Mouse (Mus musculus) forebrain, embryonic 12.5 days (tissue): ENCODE data around the gene Vinac1. TPM values are rescaled to one million over a fixed set of nuclear protein-coding genes. Genes with fewer than 3 reads are reported as not detected.

Experiments used
- ATAC-seq: fragments of 200-750 bp; cut with Nextera tagmentation; 2 replicates; pipeline ENCODE4 v1.8.0; 2017; ENCODE audit warnings: moderate TSS enrichment; ENCODE audit not compliant: low FRiP score
- H3K27ac ChIP-seq: fragments of 300-500 bp; sonication (generic); 2 replicates; pipeline ENCODE4 v1.5.1; 2016; ENCODE audit warnings: mild to moderate bottlenecking
- H3K27me3 ChIP-seq: fragments of 300-500 bp; sonication (generic); 2 replicates; pipeline ENCODE4 v1.6.1; 2016; ENCODE audit warnings: mild to moderate bottlenecking
- H3K36me3 ChIP-seq: fragments of 300-500 bp; sonication (generic); replicated peaks from 2 replicates; pipeline ENCODE4 v1.6.1; 2016; ENCODE audit warnings: mild to moderate bottlenecking
- H3K4me1 ChIP-seq: fragments of 300-500 bp; sonication (generic); 2 replicates; pipeline ENCODE4 v1.6.1; 2016
- H3K4me2 ChIP-seq: fragments of 300-500 bp; sonication (generic); 2 replicates; pipeline ENCODE4 v1.6.1; 2016; ENCODE audit warnings: mild to moderate bottlenecking, moderate library complexity
- H3K4me3 ChIP-seq: fragments of 300-500 bp; sonication (generic); replicated peaks from 2 replicates; pipeline ENCODE4 v1.5.1; 2016; ENCODE audit warnings: mild to moderate bottlenecking
- H3K9ac ChIP-seq: fragments of 300-500 bp; sonication (generic); 2 replicates; pipeline ENCODE4 v1.6.1; 2016; ENCODE audit warnings: mild to moderate bottlenecking
- H3K9me3 ChIP-seq: fragments of 300-500 bp; sonication (generic); 2 replicates; pipeline ENCODE4 v1.6.1; 2016
- WGBS: fragments of 180-500 bp; shearing (Covaris S2); methylation state at CpG from one replicate; pipeline ENCODE4 v1.1.7; 2016; 5-methylcytosine and 5-hydroxymethylcytosine counted together
- polyA plus RNA-seq: library from polyadenylated mRNA; unstranded; fragments of >200 nt; fragmentation: Nextera tagmentation; extraction: Ambion mirVana; gene quantifications from 2 replicates; pipeline ENCODE4 v1.2.1, GENCODE M21; 2016

Gene Vinac1
- 0.20 and 0.21 TPM in 2 replicates for polyA plus RNA-seq

DNA sequence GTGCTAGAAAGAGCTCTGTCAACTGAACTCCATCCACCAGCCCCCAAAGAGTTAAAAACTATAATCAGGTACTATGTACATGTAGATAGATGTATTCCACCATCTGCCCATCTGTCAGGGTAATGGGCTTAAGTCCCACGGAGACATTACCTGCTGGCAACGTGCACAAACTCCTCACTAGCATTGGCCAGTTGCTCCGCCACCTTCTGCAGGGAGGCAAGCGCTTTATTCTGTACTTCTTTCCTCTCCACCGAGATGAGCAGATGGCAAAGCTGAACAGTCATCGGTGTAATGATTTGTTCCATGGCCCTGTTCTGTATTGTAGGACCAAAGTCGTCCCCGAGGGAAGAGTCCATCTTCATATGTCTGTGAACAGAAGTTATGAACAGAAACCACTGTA, at the start of gene Vinac1:
Vinac1 (minus strand) TSS at position 362 of the 400 bp plus-strand sequence.
- ATAC-seq: no peak
- H3K27ac ChIP-seq: no peak within 1 kb of the TSS
- H3K4me3 ChIP-seq: no peak within 1 kb of the TSS
- H3K9ac ChIP-seq: no peak within 1 kb of the TSS
- WGBS: 82% methylated on average over 8 of the region's 8 CpGs
- H3K4me2 ChIP-seq: no peak within 1 kb of the TSS
- H3K4me1 ChIP-seq: no peaks in the 10 kb centered on the region
- no peaks in the 10 kb centered on the region for H3K9me3 ChIP-seq
- H3K27me3 ChIP-seq: no peaks in the 10 kb centered on the region; the same call in 1 of the 2 replicates
- no peaks in the 10 kb centered on the region for H3K36me3 ChIP-seq

DNA sequence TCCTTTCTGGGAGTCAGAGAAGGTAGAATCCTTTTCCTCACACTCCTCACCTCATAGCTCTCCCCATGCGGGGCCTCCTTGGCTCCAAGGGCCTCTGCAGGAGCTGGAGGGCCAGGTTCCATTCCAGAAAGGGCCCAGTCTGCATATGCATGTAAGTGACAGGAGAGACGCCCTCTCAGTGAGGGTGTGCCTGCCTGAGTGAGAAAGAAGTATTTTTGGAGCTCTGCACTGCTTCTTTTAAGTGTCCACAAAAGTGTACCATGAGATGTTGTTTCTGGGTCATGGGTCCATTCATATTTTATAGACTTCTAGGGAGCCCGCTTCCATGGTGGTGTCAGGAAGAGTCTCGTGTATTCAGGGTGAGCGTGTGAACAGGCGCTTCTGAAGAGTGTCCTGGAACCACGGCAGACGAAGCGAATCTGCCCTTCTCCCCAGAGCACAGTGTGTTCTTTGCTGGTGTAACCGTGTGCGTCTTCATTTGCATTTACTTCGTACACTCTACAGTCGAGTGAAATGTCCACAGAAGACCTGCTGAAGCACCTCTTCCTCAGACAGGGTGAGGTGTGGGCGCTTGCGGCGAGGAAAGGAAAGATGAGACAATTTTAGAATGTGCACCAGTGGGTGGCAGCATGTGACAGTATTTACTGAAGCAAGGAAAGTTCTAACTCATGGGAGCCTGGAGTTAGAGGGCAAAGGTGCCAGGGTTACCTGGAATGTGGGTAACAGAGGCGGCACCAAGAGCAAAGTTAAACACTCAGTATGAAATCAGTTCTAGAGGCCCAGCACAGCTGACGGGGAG, 46.2 kb upstream of the Vinac1 start:
- Histone ChIP-seq H3K27ac (no peak overlapping the region), H3K4me3 (no peak overlapping the region), H3K9ac (no peak overlapping the region), H3K4me2 (no peak overlapping the region), H3K36me3 (peaks cover 49% of the 10 kb centered on the region), H3K27me3 (no peaks in the 10 kb centered on the region), H3K9me3 (no peaks in the 10 kb centered on the region), H3K4me1 (no peaks in the 10 kb centered on the region)
- 90% methylated on average over 18 of the region's 18 CpGs for WGBS
- no peak for ATAC-seq

DNA sequence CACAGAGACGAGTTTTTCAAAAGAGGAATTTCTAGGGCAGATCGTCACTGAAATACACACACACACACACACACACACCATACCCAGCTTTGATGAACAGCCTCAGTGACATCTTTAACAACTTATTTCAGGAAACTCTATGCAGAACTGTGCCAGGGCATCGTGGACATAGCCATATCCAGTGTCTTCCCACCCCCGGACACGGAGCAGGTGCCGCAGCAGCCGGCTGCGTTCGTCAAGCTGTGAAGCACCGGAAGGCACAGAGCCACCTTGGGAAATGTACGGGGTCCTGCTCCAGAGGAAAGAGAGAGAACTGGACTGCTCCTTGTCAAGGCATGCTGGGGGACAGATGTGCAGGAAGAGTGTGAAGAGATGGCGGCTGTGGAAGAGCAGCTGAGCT, 44.8 kb upstream of the Vinac1 start:
- no peaks in the 10 kb centered on the region for H3K27me3 ChIP-seq
- no peak overlapping the region for H3K27ac ChIP-seq
- 94% methylated on average over 12 of the region's 12 CpGs for WGBS
- no peak overlapping the region for H3K4me2 ChIP-seq
- no peak overlapping the region for H3K4me3 ChIP-seq
- H3K9ac ChIP-seq: no peak overlapping the region
- ATAC-seq: no peak
- H3K9me3 ChIP-seq: no peaks in the 10 kb centered on the region
- peaks cover 58% of the 10 kb centered on the region for H3K36me3 ChIP-seq
- no peaks in the 10 kb centered on the region for H3K4me1 ChIP-seq

DNA sequence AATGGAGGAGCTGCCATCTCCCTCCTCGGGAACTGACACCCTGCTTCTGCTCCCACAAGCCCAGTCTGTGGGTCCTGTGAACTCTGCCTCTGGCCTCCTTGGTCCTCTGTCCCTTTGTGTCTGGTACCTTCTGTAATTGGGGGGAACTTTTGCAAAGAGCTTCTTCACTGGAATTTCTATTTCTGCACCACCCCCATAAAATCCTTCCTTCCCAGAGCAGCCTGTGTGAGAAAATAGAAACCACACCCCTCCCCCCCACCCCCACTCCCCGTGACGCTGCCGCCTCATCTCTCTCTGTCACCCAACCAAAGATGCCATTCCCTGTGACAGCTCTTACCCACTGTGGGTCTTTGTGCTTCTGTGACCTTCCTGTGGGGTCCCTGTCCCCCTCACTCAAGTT, 42.4 kb upstream of the Vinac1 start:
- Histone ChIP-seq H3K36me3 (peaks cover 76% of the 10 kb centered on the region), H3K4me2 (no peak overlapping the region), H3K4me1 (no peaks in the 10 kb centered on the region), H3K27ac (no peak overlapping the region), H3K9me3 (no peaks in the 10 kb centered on the region), H3K4me3 (no peak overlapping the region), H3K27me3 (no peaks in the 10 kb centered on the region), H3K9ac (no peak overlapping the region)
- no peak for ATAC-seq
- WGBS: 77% methylated on average over 4 of the region's 4 CpGs

DNA sequence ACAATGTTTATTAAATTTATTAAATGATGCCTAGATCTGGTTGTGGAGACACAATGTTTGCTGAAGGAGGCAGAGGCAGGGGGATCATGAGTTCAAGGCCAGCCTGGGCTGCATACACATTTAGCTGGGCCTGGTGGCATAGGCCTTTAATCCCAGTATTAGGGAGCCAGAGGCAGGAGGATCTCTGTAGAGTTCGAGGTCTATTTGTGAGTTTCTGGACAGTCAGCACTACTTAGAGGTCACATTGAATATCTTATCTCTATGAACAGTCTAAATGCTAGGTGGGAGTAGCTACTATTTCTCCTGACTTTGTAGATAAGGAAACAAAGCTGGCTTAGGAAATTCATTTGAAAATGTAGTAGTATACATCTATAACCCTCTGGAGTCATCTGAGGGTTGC, 39.5 kb upstream of the Vinac1 start:
- Histone ChIP-seq H3K4me2 (no peak overlapping the region), H3K27ac (no peak overlapping the region), H3K27me3 (no peaks in the 10 kb centered on the region), H3K4me3 (no peak overlapping the region), H3K9me3 (no peaks in the 10 kb centered on the region), H3K4me1 (no peaks in the 10 kb centered on the region), H3K9ac (no peak overlapping the region), H3K36me3 (peaks cover 61% of the 10 kb centered on the region)
- 95% methylated on average over 1 of the region's 1 CpGs for WGBS
- ATAC-seq: no peak

DNA sequence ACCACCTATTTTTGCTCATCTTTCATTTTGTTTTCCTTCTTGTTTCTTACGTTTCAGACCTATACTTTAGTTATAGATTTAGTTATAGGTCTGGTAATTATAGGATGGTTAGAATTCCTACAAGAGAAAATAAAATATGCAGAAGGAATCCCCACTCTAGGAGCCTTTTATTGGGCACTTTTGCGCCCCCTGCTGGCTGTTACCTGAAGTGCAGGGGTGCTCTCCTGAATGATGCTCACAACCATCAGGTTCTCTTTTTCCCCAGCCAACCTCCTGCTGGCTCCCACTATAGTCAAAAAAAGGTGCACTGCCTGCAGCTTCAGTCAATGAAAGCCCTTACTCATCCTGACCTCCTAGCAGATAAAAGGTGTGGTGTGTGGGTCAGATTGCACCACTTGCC, 37.0 kb upstream of the Vinac1 start:
- no peaks in the 10 kb centered on the region for H3K9me3 ChIP-seq
- H3K27ac ChIP-seq: no peak overlapping the region
- no peaks in the 10 kb centered on the region for H3K4me1 ChIP-seq
- WGBS: 55% methylated on average over 2 of the region's 2 CpGs
- no peak overlapping the region for H3K4me3 ChIP-seq
- no peak overlapping the region for H3K9ac ChIP-seq
- no peak for ATAC-seq
- H3K36me3 ChIP-seq: peaks cover 62% of the 10 kb centered on the region
- H3K4me2 ChIP-seq: no peak overlapping the region
- H3K27me3 ChIP-seq: no peaks in the 10 kb centered on the region

DNA sequence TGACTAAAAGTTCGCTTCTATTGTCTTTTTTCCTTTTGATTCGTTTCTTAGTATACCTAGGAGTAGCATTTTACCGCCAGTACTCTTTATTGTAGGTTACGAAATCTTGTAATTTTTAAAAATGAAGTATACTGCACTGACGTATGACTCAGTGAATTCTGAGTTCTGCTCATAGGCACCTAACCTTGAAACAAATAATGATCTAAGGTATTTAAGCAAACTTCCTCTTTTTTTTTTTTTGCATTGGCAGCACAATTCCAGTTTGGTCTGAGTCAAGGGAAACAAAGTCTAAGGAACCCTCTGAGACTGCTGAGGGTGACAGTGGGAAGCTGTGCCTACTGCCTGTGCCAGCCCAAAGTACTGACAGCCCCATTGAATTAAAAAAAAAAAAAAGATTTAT, 35.5 kb upstream of the Vinac1 start:
- Histone ChIP-seq H3K27me3 (no peaks in the 10 kb centered on the region), H3K9ac (no peak overlapping the region), H3K4me2 (no peak overlapping the region), H3K4me3 (no peak overlapping the region), H3K9me3 (no peaks in the 10 kb centered on the region), H3K36me3 (peaks cover 61% of the 10 kb centered on the region), H3K4me1 (no peaks in the 10 kb centered on the region), H3K27ac (no peak overlapping the region)
- whole genome bisulfite sequencing: 94% methylated on average over 5 of the region's 5 CpGs
- ATAC-seq: no peak

DNA sequence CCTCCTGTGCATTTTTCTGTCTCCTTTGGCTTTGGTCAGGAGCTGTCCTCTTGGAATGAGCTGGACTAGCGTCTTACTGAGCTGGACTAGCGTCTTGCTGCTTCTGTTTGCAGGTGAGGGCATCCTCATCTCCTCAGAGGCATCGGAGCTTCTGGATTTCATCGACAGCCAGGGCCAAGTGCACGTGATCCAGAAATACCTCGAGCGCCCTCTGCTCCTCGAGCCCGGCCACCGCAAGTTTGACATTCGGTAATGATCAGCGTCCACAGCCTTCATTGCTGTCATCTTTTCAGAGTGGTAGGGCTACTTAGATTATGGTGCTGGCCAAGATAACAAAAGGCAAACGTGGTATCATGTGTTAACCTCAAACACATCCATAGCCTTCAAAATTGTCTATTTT, 33.1 kb upstream of the Vinac1 start:
- WGBS: 74% methylated on average over 13 of the region's 13 CpGs
- no peak overlapping the region for H3K4me2 ChIP-seq
- peaks cover 67% of the 10 kb centered on the region for H3K36me3 ChIP-seq
- H3K9ac ChIP-seq: no peak overlapping the region
- H3K27ac ChIP-seq: no peak overlapping the region
- no peak overlapping the region for H3K4me3 ChIP-seq
- H3K27me3 ChIP-seq: no peaks in the 10 kb centered on the region
- no peaks in the 10 kb centered on the region for H3K4me1 ChIP-seq
- ATAC-seq: no peak
- no peaks in the 10 kb centered on the region for H3K9me3 ChIP-seq

DNA sequence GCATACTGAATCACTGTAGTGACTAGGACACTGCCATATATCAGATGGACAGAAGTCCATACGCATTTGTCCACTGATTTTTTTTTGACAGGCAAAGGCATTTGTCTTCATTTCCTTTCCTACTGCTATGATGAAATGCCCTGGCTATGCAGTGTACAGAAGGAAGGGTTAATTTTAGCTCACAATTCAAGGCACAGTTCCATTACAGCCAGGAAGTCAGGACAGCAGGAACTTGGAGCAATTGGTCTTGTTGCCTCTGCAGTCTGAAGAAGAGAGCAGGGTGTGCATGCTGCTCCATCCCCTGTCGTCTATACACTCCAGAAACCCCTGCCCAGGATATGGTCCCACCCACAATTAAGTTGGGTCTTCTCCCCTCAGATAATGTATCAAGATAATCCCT, 31.2 kb upstream of the Vinac1 start:
- no peak for ATAC-seq
- WGBS: 95% methylated on average over 2 of the region's 2 CpGs
- no peaks in the 10 kb centered on the region for H3K9me3 ChIP-seq
- H3K27me3 ChIP-seq: no peaks in the 10 kb centered on the region
- no peak overlapping the region for H3K4me2 ChIP-seq
- peaks cover 59% of the 10 kb centered on the region for H3K36me3 ChIP-seq
- H3K4me1 ChIP-seq: no peaks in the 10 kb centered on the region
- H3K9ac ChIP-seq: no peak overlapping the region
- H3K27ac ChIP-seq: no peak overlapping the region
- H3K4me3 ChIP-seq: no peak overlapping the region

DNA sequence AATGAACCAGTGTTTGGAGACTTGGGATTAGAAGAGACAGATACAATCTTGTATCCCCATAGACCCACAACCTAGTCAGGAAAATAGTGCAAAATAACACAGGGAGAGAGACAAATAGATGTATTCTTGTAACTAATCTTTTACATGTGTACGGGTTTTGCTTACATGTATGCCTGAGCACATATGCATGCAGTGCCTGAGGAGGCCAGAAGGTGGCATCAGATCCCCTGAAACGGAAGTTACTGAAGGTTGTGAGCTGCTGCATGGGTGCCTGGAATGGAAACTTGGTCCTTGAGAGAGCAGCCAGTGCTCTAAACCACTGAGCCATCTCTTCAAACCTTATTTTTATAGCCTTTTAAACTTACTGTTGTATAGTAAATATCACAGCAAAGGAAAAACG, 30.3 kb upstream of the Vinac1 start:
- 83% methylated on average over 3 of the region's 3 CpGs for WGBS
- Histone ChIP-seq H3K36me3 (peaks cover 59% of the 10 kb centered on the region), H3K4me3 (no peak overlapping the region), H3K27me3 (no peaks in the 10 kb centered on the region), H3K27ac (no peak overlapping the region), H3K4me1 (no peaks in the 10 kb centered on the region), H3K9me3 (no peaks in the 10 kb centered on the region), H3K4me2 (no peak overlapping the region), H3K9ac (no peak overlapping the region)
- no peak for ATAC-seq

DNA sequence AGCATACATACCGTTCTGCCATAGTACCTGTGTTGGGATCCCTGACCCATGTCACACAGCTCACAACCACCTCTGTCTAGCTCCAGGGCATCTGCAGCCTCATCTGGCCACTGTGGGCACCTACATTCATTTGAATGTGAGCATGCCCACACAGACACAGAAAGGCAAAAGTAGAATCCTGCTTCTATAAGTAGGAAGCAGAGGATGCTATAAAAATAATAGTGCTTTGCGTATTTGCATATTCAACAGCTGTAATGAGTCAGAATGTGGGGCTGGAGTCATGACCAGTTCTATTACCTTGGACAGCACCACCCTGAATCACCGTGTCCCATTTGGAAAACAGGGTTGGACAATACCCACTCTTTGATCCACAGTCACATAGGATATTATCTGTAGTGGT, 22.3 kb upstream of the Vinac1 start:
- no peak overlapping the region for H3K27ac ChIP-seq
- no peak overlapping the region for H3K9ac ChIP-seq
- peaks cover 9% of the 10 kb centered on the region; the same call in 1 of the 2 replicates for H3K36me3 ChIP-seq
- H3K4me2 ChIP-seq: no peak overlapping the region
- H3K27me3 ChIP-seq: no peaks in the 10 kb centered on the region
- H3K4me1 ChIP-seq: peaks cover 14% of the 10 kb centered on the region
- no peak for ATAC-seq
- H3K9me3 ChIP-seq: no peaks in the 10 kb centered on the region
- WGBS: 93% methylated on average over 3 of the region's 3 CpGs
- H3K4me3 ChIP-seq: no peak overlapping the region

DNA sequence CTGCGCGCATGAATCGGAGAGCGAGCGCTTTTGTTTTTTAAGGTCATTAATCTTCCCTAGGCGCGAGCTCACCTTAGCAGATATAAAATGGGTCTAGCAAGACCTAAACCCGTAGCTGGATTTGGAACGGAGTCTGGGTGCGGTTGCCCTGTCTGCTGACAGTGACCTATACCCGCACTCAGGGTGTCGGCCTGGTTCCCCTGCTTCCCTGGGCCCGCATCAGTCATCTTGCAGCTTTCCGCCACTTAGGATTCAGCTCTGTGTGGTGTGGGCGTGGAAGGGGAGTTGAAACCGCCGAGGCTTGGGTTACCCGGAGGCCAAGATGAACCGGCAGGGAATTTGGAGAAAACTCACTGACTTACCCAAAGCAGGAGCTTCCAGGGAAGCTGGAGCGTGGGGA, 18.4 kb upstream of the Vinac1 start:
- ATAC-seq: peak; percentile 75
- H3K9ac ChIP-seq: peak overlapping the region; percentile 87
- no peaks in the 10 kb centered on the region for H3K27me3 ChIP-seq
- H3K4me2 ChIP-seq: peak overlapping the region; percentile 68
- peaks cover 9% of the 10 kb centered on the region; the same call in 1 of the 2 replicates for H3K36me3 ChIP-seq
- no peaks in the 10 kb centered on the region for H3K9me3 ChIP-seq
- peaks cover 20% of the 10 kb centered on the region for H3K4me1 ChIP-seq
- peak overlapping the region; percentile 69; the same call in 1 of the 2 replicates for H3K27ac ChIP-seq
- under 1% methylated on average over 20 of the region's 20 CpGs for WGBS
- peak overlapping the region; percentile 88 for H3K4me3 ChIP-seq
